Mouse (Mus musculus): ENCODE measurements at regions not wholly inside any gene's neighbourhood (a gene's known extent, or its start where the extent isn't known, plus 50 kb on each side); places are given as distances from the start of the nearest gene placed in this dataset.
"Not testable (repeated sequence)": the region's sequence is repeated elsewhere in the genome, so short reads cannot be mapped to it uniquely, and the experiment has no call there.

DNA sequence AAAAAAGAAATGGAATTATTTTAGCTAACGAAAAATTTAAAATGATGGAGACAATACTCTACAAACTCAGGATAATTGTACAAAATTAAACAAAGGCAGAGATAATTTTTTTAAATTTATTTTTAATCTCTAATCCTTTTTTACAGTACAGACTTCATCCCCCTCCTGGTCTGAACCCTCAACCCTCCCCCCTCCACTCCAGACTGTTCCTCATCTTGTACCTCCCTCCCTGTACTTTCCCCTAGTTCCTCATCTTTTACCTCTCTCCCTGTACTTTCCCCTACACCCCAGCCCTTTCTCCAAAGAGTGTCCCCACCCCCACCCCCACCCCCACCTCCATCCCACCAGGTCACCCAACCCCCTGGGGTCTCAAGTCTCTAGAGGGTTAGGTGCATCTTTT is 249.0 kb upstream of the Tusc1 start:
- DNase-seq (ENCODE audit: low spot score) (no peak), ATAC-seq (no peak)
- Histone ChIP-seq H3K9me3 (ENCODE audit: low read length) (no peaks in the 10 kb centered on the region), H3K4me2 (ENCODE audit: low read depth, low read length) (no peak overlapping the region), H3K9ac (replicated peaks; ENCODE audit: low read length) (no peak overlapping the region), H3K27ac (no peak overlapping the region), H3K27me3 (ENCODE audit: insufficient read depth, low read length) (no peaks in the 10 kb centered on the region), H3K36me3 (ENCODE audit: insufficient read depth, low read length) (no peaks in the 10 kb centered on the region), H3K4me3 (ENCODE audit: low read length) (no peak overlapping the region), H3K4me1 (ENCODE audit: insufficient read depth, low read length) (no peaks in the 10 kb centered on the region)
- TF ChIP-seq CTCF (IDR thresholded peaks at IDR 0.05; ENCODE audit: low read depth) = no peak
- WGBS = 95% methylated on average over 1 of the region's 1 CpGs

- WGBS = 82% methylated on average over 4 of the region's 4 CpGs
These were observed 248.5 kb upstream of the Tusc1 start for GRCm38 (mm10) chr4:93583670-93584303.

GRCm38 (mm10) chr4:93579343-93579742 is 244.0 kb upstream of the Tusc1 start:
- H3K27me3 ChIP-seq (ENCODE audit: insufficient read depth, low read length) = no peaks in the 10 kb centered on the region
- H3K9me3 ChIP-seq (ENCODE audit: low read length) = no peaks in the 10 kb centered on the region
- 82% methylated on average over 5 of the region's 5 CpGs for WGBS
- no peaks in the 10 kb centered on the region for H3K4me1 ChIP-seq (ENCODE audit: insufficient read depth, low read length)
- no peaks in the 10 kb centered on the region for H3K36me3 ChIP-seq (ENCODE audit: insufficient read depth, low read length)
- no peak overlapping the region for H3K9ac ChIP-seq (replicated peaks; ENCODE audit: low read length)
- no peak overlapping the region for H3K4me3 ChIP-seq (ENCODE audit: low read length)
- DNase-seq (ENCODE audit: low spot score) (no peak), ATAC-seq (no peak)
- H3K27ac ChIP-seq = no peak overlapping the region
- no peak for TF ChIP-seq CTCF (IDR thresholded peaks at IDR 0.05; ENCODE audit: low read depth)
- no peak overlapping the region for H3K4me2 ChIP-seq (ENCODE audit: low read depth, low read length)

More at GRCm38 (mm10) chr4:93583670-93584303, 248.5 kb upstream of the Tusc1 start:
- Histone ChIP-seq H3K27me3 (ENCODE audit: insufficient read depth, low read length) (no peaks in the 10 kb centered on the region), H3K27ac (no peak overlapping the region), H3K36me3 (ENCODE audit: insufficient read depth, low read length) (no peaks in the 10 kb centered on the region), H3K4me3 (ENCODE audit: low read length) (no peak overlapping the region), H3K9me3 (ENCODE audit: low read length) (no peaks in the 10 kb centered on the region), H3K9ac (replicated peaks; ENCODE audit: low read length) (no peak overlapping the region), H3K4me2 (ENCODE audit: low read depth, low read length) (no peak overlapping the region), H3K4me1 (ENCODE audit: insufficient read depth, low read length) (no peaks in the 10 kb centered on the region)
- ATAC-seq = no peak
- DNase-seq (ENCODE audit: low spot score) = no peak
- no peak for TF ChIP-seq CTCF (IDR thresholded peaks at IDR 0.05; ENCODE audit: low read depth)

GRCm38 (mm10) chr4:93567487-93568259 is 232.4 kb upstream of the Tusc1 start:
- H3K9ac ChIP-seq (replicated peaks; ENCODE audit: low read length) = no peak overlapping the region
- no peaks in the 10 kb centered on the region for H3K4me1 ChIP-seq (ENCODE audit: insufficient read depth, low read length)
- no peak for ATAC-seq
- 76% methylated on average over 5 of the region's 5 CpGs for WGBS
- H3K36me3 ChIP-seq (ENCODE audit: insufficient read depth, low read length) = no peaks in the 10 kb centered on the region
- no peak overlapping the region for H3K4me3 ChIP-seq (ENCODE audit: low read length)
- DNase-seq (ENCODE audit: low spot score) = no peak
- H3K27ac ChIP-seq = no peak overlapping the region
- TF ChIP-seq CTCF (IDR thresholded peaks at IDR 0.05; ENCODE audit: low read depth) = no peak
- no peak overlapping the region for H3K4me2 ChIP-seq (ENCODE audit: low read depth, low read length)
- no peaks in the 10 kb centered on the region for H3K9me3 ChIP-seq (ENCODE audit: low read length)
- no peaks in the 10 kb centered on the region for H3K27me3 ChIP-seq (ENCODE audit: insufficient read depth, low read length)

- 77% methylated on average over 5 of the region's 5 CpGs for WGBS
- Histone ChIP-seq H3K9me3 (ENCODE audit: low read length) (no peaks in the 10 kb centered on the region), H3K36me3 (ENCODE audit: insufficient read depth, low read length) (no peaks in the 10 kb centered on the region), H3K27me3 (ENCODE audit: insufficient read depth, low read length) (no peaks in the 10 kb centered on the region), H3K4me1 (ENCODE audit: insufficient read depth, low read length) (no peaks in the 10 kb centered on the region), H3K27ac (no peak overlapping the region), H3K4me3 (ENCODE audit: low read length) (no peak overlapping the region), H3K4me2 (ENCODE audit: low read depth, low read length) (no peak overlapping the region), H3K9ac (replicated peaks; ENCODE audit: low read length) (no peak overlapping the region)
- ATAC-seq (no peak), DNase-seq (ENCODE audit: low spot score) (no peak)
- no peak for TF ChIP-seq CTCF (IDR thresholded peaks at IDR 0.05; ENCODE audit: low read depth)
These were observed 220.8 kb upstream of the Tusc1 start for GRCm38 (mm10) chr4:93555787-93556760.

DNA sequence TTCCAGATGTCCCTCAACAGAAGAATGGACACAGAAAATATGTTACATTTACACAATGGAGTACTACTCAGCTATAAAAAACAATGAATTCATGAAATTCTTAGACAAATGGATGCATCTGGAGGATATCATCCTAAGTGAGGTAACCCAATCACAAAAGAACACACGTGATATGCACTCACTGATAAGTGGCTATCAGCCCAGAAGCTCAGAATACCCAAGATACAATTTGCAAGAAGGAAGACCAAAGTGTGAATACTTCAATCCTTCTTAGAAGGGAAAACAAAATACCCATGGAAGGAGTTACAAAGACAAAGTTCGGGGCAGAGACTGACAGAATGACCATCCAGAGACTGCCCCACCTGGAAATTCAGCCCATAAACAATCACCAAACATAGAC is 219.9 kb upstream of the Tusc1 start:
- H3K4me2 ChIP-seq (ENCODE audit: low read depth, low read length); H3K4me1 ChIP-seq (ENCODE audit: insufficient read depth, low read length); H3K4me3 ChIP-seq (ENCODE audit: low read length); DNase-seq (ENCODE audit: low spot score); H3K27me3 ChIP-seq (ENCODE audit: insufficient read depth, low read length); H3K27ac ChIP-seq; H3K36me3 ChIP-seq (ENCODE audit: insufficient read depth, low read length); ATAC-seq; H3K9me3 ChIP-seq (ENCODE audit: low read length); H3K9ac ChIP-seq (replicated peaks; ENCODE audit: low read length): not testable (repeated sequence)
- WGBS = 85% methylated on average over 2 of the region's 2 CpGs
